ENCODE assay signal across 26 mouse cellular contexts in genomic region chr6:98938348-98938747, GRCm38 (mm10).
DNase-seq lines count a peak whose midpoint lies in the region; ATAC-seq and TF ChIP-seq lines count a peak whose summit lies in the region.
"Had no signal": no experiment of that assay in that cellular context is flagged by ENCODE, and none has a peak within 500 bp of the region (broad histone marks: within the 10 kb centered on the region; RNA-seq: fewer than 3 reads in every experiment).

No protein-coding gene starts in this region.

- H3K4me3 ChIP-seq in heart, embryonic 12.5 days: no peak overlapping the region
- H3K4me3 ChIP-seq in midbrain, embryonic 10.5 days: no peak overlapping the region
- H3K4me3 ChIP-seq in midbrain, postnatal 0 days (ENCODE audit: low read depth, low read length): no peak overlapping the region
- H3K4me3 ChIP-seq in neural tube, embryonic 13.5 days: no peak overlapping the region
- no peak overlapping the region for H3K4me3 ChIP-seq in neural tube, embryonic 15.5 days (replicated peaks)
- H3K4me3 ChIP-seq: embryonic facial prominence, embryonic 10.5 days; embryonic facial prominence, embryonic 13.5 days; erythroblast, embryonic 14.5 days; forebrain, embryonic 12.5 days; forebrain, embryonic 15.5 days; heart, embryonic 13.5 days; hindbrain, embryonic 15.5 days had no signal

- no peak for ATAC-seq in heart, embryonic 12.5 days (ENCODE audit: insufficient number of reproducible peaks, low FRiP score)
- no peak for ATAC-seq in midbrain, postnatal 0 days (ENCODE audit: low FRiP score)
- peak; percentile 21; the same call in 1 of the 2 replicates for ATAC-seq in neural tube, embryonic 13.5 days (ENCODE audit: low read depth)
- ATAC-seq in neural tube, embryonic 15.5 days (ENCODE audit: low FRiP score): no peak
- ATAC-seq: activated CD4-positive, CD25-positive, alpha-beta regulatory T cell, adult 4 months; forebrain, embryonic 15.5 days had no signal

- H3K36me3 ChIP-seq in heart, embryonic 12.5 days: peaks cover 85% of the 10 kb centered on the region
- H3K36me3 ChIP-seq in midbrain, embryonic 10.5 days: peaks cover 88% of the 10 kb centered on the region
- H3K36me3 ChIP-seq in midbrain, postnatal 0 days (ENCODE audit: insufficient read depth, low read length): peaks cover 8% of the 10 kb centered on the region; the same call in 1 of the 2 replicates
- peaks cover 11% of the 10 kb centered on the region; the same call in 1 of the 2 replicates for H3K36me3 ChIP-seq in neural tube, embryonic 13.5 days
- H3K36me3 ChIP-seq in neural tube, embryonic 15.5 days: no peaks in the 10 kb centered on the region
- H3K36me3 ChIP-seq: hindbrain, embryonic 15.5 days had no signal

- no peaks in the 10 kb centered on the region for H3K9me3 ChIP-seq in heart, embryonic 12.5 days (replicated peaks)
- H3K9me3 ChIP-seq in midbrain, embryonic 10.5 days (replicated peaks): no peaks in the 10 kb centered on the region
- H3K9me3 ChIP-seq in midbrain, postnatal 0 days (ENCODE audit: low read length): no peaks in the 10 kb centered on the region
- H3K9me3 ChIP-seq in neural tube, embryonic 13.5 days: no peaks in the 10 kb centered on the region
- H3K9me3 ChIP-seq in neural tube, embryonic 15.5 days (replicated peaks): no peaks in the 10 kb centered on the region
- H3K9me3 ChIP-seq: embryonic facial prominence, embryonic 10.5 days; embryonic facial prominence, embryonic 13.5 days; forebrain, embryonic 12.5 days; forebrain, embryonic 15.5 days; heart, embryonic 13.5 days; hindbrain, embryonic 15.5 days had no signal

- no peak for TF ChIP-seq CTCF in midbrain, postnatal 0 days (IDR thresholded peaks at IDR 0.05)

- no peaks in the 10 kb centered on the region for H3K4me1 ChIP-seq in heart, embryonic 12.5 days (replicated peaks)
- H3K4me1 ChIP-seq in midbrain, embryonic 10.5 days: peaks cover 20% of the 10 kb centered on the region
- no peaks in the 10 kb centered on the region for H3K4me1 ChIP-seq in midbrain, postnatal 0 days (ENCODE audit: insufficient read depth, low read length)
- peaks cover 34% of the 10 kb centered on the region for H3K4me1 ChIP-seq in neural tube, embryonic 13.5 days (replicated peaks)
- H3K4me1 ChIP-seq in neural tube, embryonic 15.5 days: peaks cover 14% of the 10 kb centered on the region
- H3K4me1 ChIP-seq: embryonic facial prominence, embryonic 10.5 days; embryonic facial prominence, embryonic 13.5 days; heart, embryonic 13.5 days had no signal

- H3K27ac ChIP-seq in heart, embryonic 12.5 days (ENCODE audit: poor library complexity, severe bottlenecking): no peak overlapping the region
- peak overlapping the region; percentile 33 for H3K27ac ChIP-seq in midbrain, embryonic 10.5 days (replicated peaks)
- H3K27ac ChIP-seq in midbrain, postnatal 0 days (ENCODE audit: low read depth, low read length): no peak overlapping the region
- H3K27ac ChIP-seq in neural tube, embryonic 13.5 days (replicated peaks): no peak overlapping the region
- no peak overlapping the region for H3K27ac ChIP-seq in neural tube, embryonic 15.5 days (replicated peaks)
- H3K27ac ChIP-seq: embryonic facial prominence, embryonic 10.5 days; embryonic facial prominence, embryonic 13.5 days; forebrain, embryonic 12.5 days; forebrain, embryonic 15.5 days; heart, embryonic 13.5 days; hindbrain, embryonic 15.5 days had no signal

- no peak overlapping the region for H3K4me2 ChIP-seq in heart, embryonic 12.5 days
- H3K4me2 ChIP-seq in midbrain, postnatal 0 days (ENCODE audit: low read depth, low read length, poor library complexity, severe bottlenecking): no peak overlapping the region
- no peak overlapping the region for H3K4me2 ChIP-seq in neural tube, embryonic 13.5 days
- no peak overlapping the region for H3K4me2 ChIP-seq in neural tube, embryonic 15.5 days
- H3K4me2 ChIP-seq: embryonic facial prominence, embryonic 13.5 days; forebrain, embryonic 12.5 days; forebrain, embryonic 15.5 days; heart, embryonic 13.5 days; hindbrain, embryonic 15.5 days had no signal

- no peaks in the 10 kb centered on the region for H3K27me3 ChIP-seq in heart, embryonic 12.5 days (replicated peaks)
- no peaks in the 10 kb centered on the region for H3K27me3 ChIP-seq in midbrain, embryonic 10.5 days (ENCODE audit: low read depth, poor library complexity, severe bottlenecking)
- H3K27me3 ChIP-seq in midbrain, postnatal 0 days (ENCODE audit: insufficient read depth, low read length): no peaks in the 10 kb centered on the region
- H3K27me3 ChIP-seq in neural tube, embryonic 13.5 days: no peaks in the 10 kb centered on the region
- no peaks in the 10 kb centered on the region for H3K27me3 ChIP-seq in neural tube, embryonic 15.5 days (replicated peaks)
- H3K27me3 ChIP-seq: embryonic facial prominence, embryonic 13.5 days; forebrain, embryonic 12.5 days; forebrain, embryonic 15.5 days; heart, embryonic 13.5 days had no signal

- peak; percentile 73 for DNase-seq in heart, adult 11 months
- peak; percentile 24 for DNase-seq in midbrain, embryonic 10.5 days (ENCODE audit: low spot score)
- no peak for DNase-seq in midbrain, postnatal 0 days (ENCODE audit: low spot score)
- DNase-seq: adrenal gland, adult 8-10 months; adrenal gland, postnatal 25 days; cerebellum, adult 11-12 months; cerebellum, adult 8-10 months; cerebellum, postnatal 10 days; cerebellum, postnatal 36 days; embryo, embryonic 11 days; gastrocnemius, postnatal 10 days; gastrocnemius, postnatal 36 days; heart, adult 18-20 months; heart, postnatal 14 days; heart, postnatal 4 days had no signal

- 88% methylated on average over 8 of the region's 8 CpGs for WGBS in heart, embryonic 12.5 days
- 52% methylated on average over 8 of the region's 8 CpGs for WGBS in midbrain, embryonic 10.5 days
- WGBS in midbrain, postnatal 0 days: 68% methylated on average over 8 of the region's 8 CpGs
- WGBS in neural tube, embryonic 13.5 days: 64% methylated on average over 8 of the region's 8 CpGs
- WGBS in neural tube, embryonic 15.5 days: 63% methylated on average over 8 of the region's 8 CpGs

- no peak overlapping the region for H3K9ac ChIP-seq in heart, embryonic 12.5 days
- no peak overlapping the region for H3K9ac ChIP-seq in midbrain, postnatal 0 days (replicated peaks; ENCODE audit: low read length, poor library complexity, severe bottlenecking)
- no peak overlapping the region for H3K9ac ChIP-seq in neural tube, embryonic 13.5 days
- no peak overlapping the region for H3K9ac ChIP-seq in neural tube, embryonic 15.5 days (replicated peaks)
- H3K9ac ChIP-seq: embryonic facial prominence, embryonic 13.5 days; forebrain, embryonic 12.5 days; forebrain, embryonic 15.5 days; heart, embryonic 13.5 days; hindbrain, embryonic 15.5 days had no signal
